21 mouse cellular contexts compared by ENCODE assay signal in genomic region chr15:19857656-19858006, GRCm38 (mm10).
DNase-seq lines count a peak whose midpoint lies in the region; ATAC-seq and TF ChIP-seq lines count a peak whose summit lies in the region.
"Had no signal": no experiment of that assay in that cellular context is flagged by ENCODE, and none has a peak within 500 bp of the region (broad histone marks: within the 10 kb centered on the region; RNA-seq: fewer than 3 reads in every experiment).

No protein-coding gene starts in this region.

- no peak overlapping the region for H3K9ac ChIP-seq in lung, postnatal 0 days (replicated peaks; ENCODE audit: low read depth)
- no peak overlapping the region for H3K9ac ChIP-seq in hindbrain, embryonic 13.5 days
- H3K9ac ChIP-seq: embryonic facial prominence, embryonic 13.5 days; forebrain, postnatal 0 days; heart, embryonic 15.5 days; intestine, embryonic 15.5 days; lung, embryonic 15.5 days; midbrain, embryonic 12.5 days; stomach, embryonic 15.5 days had no signal

- no peak overlapping the region for H3K4me3 ChIP-seq in lung, postnatal 0 days (ENCODE audit: low read depth, low read length)
- no peak overlapping the region for H3K4me3 ChIP-seq in lung, adult 2 months (replicated peaks; ENCODE audit: extremely low read depth, low read depth, low read length)
- peak overlapping the region; percentile 3 for H3K4me3 ChIP-seq in myocyte
- no peak overlapping the region for H3K4me3 ChIP-seq in hindbrain, embryonic 13.5 days
- H3K4me3 ChIP-seq: embryonic facial prominence, embryonic 13.5 days; gastrocnemius, adult 2 months; heart, adult 2 months; heart, embryonic 15.5 days; intestine, embryonic 15.5 days; layer of hippocampus, adult 2 months; lung, embryonic 15.5 days; midbrain, embryonic 12.5 days; stomach, embryonic 15.5 days had no signal

- no peaks in the 10 kb centered on the region for H3K79me2 ChIP-seq in myocyte (ENCODE audit: control insufficient read depth, insufficient read depth)

- no peak overlapping the region for H3ac ChIP-seq in myocyte (ENCODE audit: control insufficient read depth, insufficient read length)

- ATAC-seq in lung, postnatal 0 days = no peak
- peak; percentile 61 for ATAC-seq in CD4-positive, CD25-positive, alpha-beta regulatory T cell, adult 4 months
- ATAC-seq in hindbrain, embryonic 13.5 days (ENCODE audit: low FRiP score) = no peak
- ATAC-seq: forebrain, postnatal 0 days; intestine, embryonic 15.5 days had no signal

- DNase-seq in lung, postnatal 0 days (ENCODE audit: low spot score) = peak; percentile 8
- no peak for DNase-seq in lung, adult 2 months
- peak; percentile 14 for DNase-seq in induced T-regulatory cell, adult 2 months (ENCODE audit: low read depth)
- DNase-seq in ovary, postnatal 14 days (ENCODE audit: low spot score) = no peak
- DNase-seq in ovary, adult 18-20 months (ENCODE audit: low spot score) = no peak
- DNase-seq: cerebellum, adult 11-12 months; forebrain, postnatal 0 days; gastrocnemius, adult 2 months; thymus, adult 2 months had no signal

- TF ChIP-seq POLR2A in lung, adult 2 months (IDR thresholded peaks at IDR 0.05; ENCODE audit: borderline replicate concordance, extremely low read depth, low read depth, low read length) = no peak
- TF ChIP-seq POLR2A in myocyte (IDR thresholded peaks at IDR 0.05; ENCODE audit: insufficient read length, low read depth) = no peak

- no peaks in the 10 kb centered on the region for H3K27me3 ChIP-seq in lung, postnatal 0 days (replicated peaks; ENCODE audit: insufficient read depth, low read length)
- H3K27me3 ChIP-seq in myocyte (ENCODE audit: control insufficient read depth, insufficient read depth, insufficient read length) = no peaks in the 10 kb centered on the region
- no peaks in the 10 kb centered on the region for H3K27me3 ChIP-seq in hindbrain, embryonic 13.5 days
- H3K27me3 ChIP-seq: embryonic facial prominence, embryonic 13.5 days; heart, embryonic 15.5 days; intestine, embryonic 15.5 days; lung, embryonic 15.5 days; midbrain, embryonic 12.5 days; stomach, embryonic 15.5 days had no signal

- 81% methylated on average over 2 of the region's 2 CpGs for WGBS in lung, postnatal 0 days
- WGBS in lung, adult 2 months = 63% methylated on average over 2 of the region's 2 CpGs
- WGBS in hindbrain, embryonic 13.5 days = 75% methylated on average over 2 of the region's 2 CpGs

- 0 out of 2 replicates have a peak, but pooled peaks cover 2% of the 10 kb centered on the region for H3K9me3 ChIP-seq in lung, postnatal 0 days (ENCODE audit: low read length)
- no peaks in the 10 kb centered on the region for H3K9me3 ChIP-seq in hindbrain, embryonic 13.5 days
- H3K9me3 ChIP-seq: embryonic facial prominence, embryonic 13.5 days; heart, embryonic 15.5 days; intestine, embryonic 15.5 days; lung, embryonic 15.5 days; midbrain, embryonic 12.5 days; stomach, embryonic 15.5 days had no signal

- no peak for TF ChIP-seq CTCF in lung, postnatal 0 days (IDR thresholded peaks at IDR 0.05)
- TF ChIP-seq CTCF in lung, adult 2 months (IDR thresholded peaks at IDR 0.05; ENCODE audit: insufficient read depth, low read length) = no peak

- H3K4me2 ChIP-seq in lung, postnatal 0 days (replicated peaks; ENCODE audit: low read depth, low read length) = no peak overlapping the region
- H3K4me2 ChIP-seq in myocyte (ENCODE audit: low read depth) = peak overlapping the region; percentile 75
- H3K4me2 ChIP-seq in hindbrain, embryonic 13.5 days = no peak overlapping the region
- H3K4me2 ChIP-seq: embryonic facial prominence, embryonic 13.5 days; heart, embryonic 15.5 days; intestine, embryonic 15.5 days; lung, embryonic 15.5 days; midbrain, embryonic 12.5 days; stomach, embryonic 15.5 days had no signal

- H3K4me1 ChIP-seq in lung, postnatal 0 days (ENCODE audit: insufficient read depth, low read depth, low read length) = no peaks in the 10 kb centered on the region
- H3K4me1 ChIP-seq in lung, adult 2 months (ENCODE audit: control insufficient read depth, insufficient read depth, low read length) = no peaks in the 10 kb centered on the region
- H3K4me1 ChIP-seq in hindbrain, embryonic 13.5 days (replicated peaks) = no peaks in the 10 kb centered on the region
- H3K4me1 ChIP-seq: embryonic facial prominence, embryonic 13.5 days; heart, embryonic 15.5 days; intestine, embryonic 15.5 days; lung, embryonic 15.5 days; midbrain, embryonic 12.5 days; stomach, embryonic 15.5 days had no signal

- no peaks in the 10 kb centered on the region for H3K36me3 ChIP-seq in lung, postnatal 0 days (ENCODE audit: insufficient read depth, low read length)
- no peaks in the 10 kb centered on the region for H3K36me3 ChIP-seq in myocyte (ENCODE audit: control insufficient read depth, insufficient read depth)
- no peaks in the 10 kb centered on the region for H3K36me3 ChIP-seq in hindbrain, embryonic 13.5 days
- H3K36me3 ChIP-seq: embryonic facial prominence, embryonic 13.5 days; heart, embryonic 15.5 days; intestine, embryonic 15.5 days; lung, embryonic 15.5 days; midbrain, embryonic 12.5 days; stomach, embryonic 15.5 days had no signal

- TF ChIP-seq EP300 in lung, postnatal 0 days (IDR thresholded peaks at IDR 0.05) = no peak

- no peak overlapping the region for H3K27ac ChIP-seq in lung, postnatal 0 days (ENCODE audit: low read length)
- no peak overlapping the region for H3K27ac ChIP-seq in hindbrain, embryonic 13.5 days
- H3K27ac ChIP-seq: embryonic facial prominence, embryonic 13.5 days; gastrocnemius, adult 2 months; heart, adult 2 months; heart, embryonic 15.5 days; intestine, embryonic 15.5 days; kidney, postnatal 0 days; layer of hippocampus, adult 2 months; lung, embryonic 15.5 days; midbrain, embryonic 12.5 days; stomach, embryonic 15.5 days had no signal

TF ChIP-seq in myocyte, 11 proteins besides CTCF, POLR2A, EP300 and RAD21:
- TF ChIP-seq CEBPB (IDR thresholded peaks at IDR 0.05; ENCODE audit: insufficient read depth, poor library complexity, severe bottlenecking) = peak; percentile 63
- no peak for TF ChIP-seq TCF3 (IDR thresholded peaks at IDR 0.05; ENCODE audit: insufficient read length, low read depth)

Comparison
In these comparisons a context has a peak if more than half of its experiments do, and no peak if none do; other contexts are left out.
1. DNase-seq: peak in lung, postnatal 0 days (single experiment) and induced T-regulatory cell, adult 2 months (single experiment); none in lung, adult 2 months (single experiment), ovary, postnatal 14 days (single experiment) and ovary, adult 18-20 months (single experiment).